Mouse (Mus musculus) embryonic fibroblast, embryonic 13.5 days (primary cell): ENCODE measurements at regions not wholly inside any gene's neighbourhood (a gene's known extent, or its start where the extent isn't known, plus 50 kb on each side); places are given as distances from the start of the nearest gene placed in this dataset.

Experiments
- CTCF ChIP-seq: IDR thresholded peaks from 2 replicates; pipeline ENCODE4 v1.5.1; 2011; ENCODE audit warnings: mild to moderate bottlenecking, control low read depth, low read length, moderate library complexity, borderline replicate concordance; ENCODE audit not compliant: insufficient read depth
- POLR2A ChIP-seq: IDR thresholded peaks from 2 replicates; pipeline ENCODE4 v1.6.1; 2011; ENCODE audit warnings: low read depth, mild to moderate bottlenecking, control low read depth, low read length, moderate library complexity

DNA sequence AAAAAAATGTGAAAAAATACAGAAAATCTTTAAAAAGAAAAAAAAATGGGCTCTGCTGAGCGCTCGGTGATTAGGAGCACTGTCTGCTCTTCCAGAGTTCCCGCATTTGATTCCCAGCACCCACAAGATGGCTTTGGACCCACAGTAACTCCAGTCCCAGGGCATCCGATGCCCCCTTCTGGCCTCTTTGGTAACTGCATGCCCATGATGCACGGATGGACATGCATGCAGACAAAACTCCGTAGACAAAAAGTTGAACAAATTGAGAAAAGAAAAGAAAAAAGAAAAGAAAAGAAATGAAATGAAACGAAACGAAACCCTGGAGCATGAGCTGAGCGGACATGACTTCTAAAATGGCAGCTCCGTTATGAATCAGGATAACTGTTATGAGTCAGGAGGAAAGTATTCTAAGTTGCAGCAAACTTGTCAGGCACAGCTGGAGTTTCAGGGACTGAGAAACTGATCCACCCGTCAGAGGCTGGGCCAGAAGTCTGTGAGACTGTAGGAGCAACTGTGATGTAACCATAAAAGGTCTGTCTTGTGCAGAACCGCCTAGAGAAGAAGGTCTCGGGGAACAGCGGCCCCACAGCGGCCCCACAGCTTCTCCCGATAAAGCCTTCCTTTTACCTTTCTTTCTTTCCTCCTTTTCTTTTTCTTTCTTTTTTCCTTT lies 102.3 kb upstream of the Ubr2 start:
- TF ChIP-seq POLR2A (no peak), CTCF (peak; percentile 24; the same call in 1 of the 2 replicates)
